Mouse (Mus musculus): Measurements from ENCODE around the gene Nkx2-9.
A peak's percentile ranks its signal among the peaks of the same experiment; 100 is the strongest.

Gene Nkx2-9

DNA sequence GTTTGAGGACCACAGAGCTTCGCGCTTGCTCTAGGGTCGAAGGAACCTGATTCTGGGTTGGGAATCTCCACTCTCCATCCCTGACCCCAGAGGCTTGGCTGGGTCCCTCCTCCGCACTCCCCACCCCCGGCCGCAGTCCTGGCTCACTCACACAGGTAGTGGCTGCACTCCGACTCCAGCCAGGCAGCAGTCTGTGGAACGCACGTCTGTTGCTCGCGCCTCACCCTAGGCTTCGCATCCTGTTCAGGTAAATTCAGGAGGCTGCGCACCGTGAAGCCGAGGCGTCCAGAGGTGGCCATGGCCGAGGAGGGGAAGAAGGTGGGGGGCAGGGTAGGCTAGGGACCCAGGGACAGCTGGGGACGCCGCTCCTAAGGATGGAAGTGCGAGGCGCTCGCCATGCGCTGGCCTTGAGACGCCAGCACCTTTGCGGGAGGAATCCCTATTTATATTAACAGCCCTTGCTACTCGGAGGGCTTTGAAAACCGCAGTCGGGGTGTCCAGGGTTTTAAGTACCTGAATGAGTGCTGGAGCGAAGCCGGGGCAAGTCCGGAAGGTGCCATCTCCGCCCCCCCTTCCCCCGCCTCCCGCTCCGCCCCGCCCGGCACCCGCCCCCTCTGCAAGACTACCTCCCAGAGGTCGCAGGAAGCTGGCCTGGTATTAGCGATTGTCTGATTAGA is at the start of gene Nkx2-9:
TSS of gene Nkx2-9 (minus strand) at position 524 of the 677 bp plus-strand sequence.
- DNase-seq (ENCODE audit: low read depth, low spot score) = no peak

DNA sequence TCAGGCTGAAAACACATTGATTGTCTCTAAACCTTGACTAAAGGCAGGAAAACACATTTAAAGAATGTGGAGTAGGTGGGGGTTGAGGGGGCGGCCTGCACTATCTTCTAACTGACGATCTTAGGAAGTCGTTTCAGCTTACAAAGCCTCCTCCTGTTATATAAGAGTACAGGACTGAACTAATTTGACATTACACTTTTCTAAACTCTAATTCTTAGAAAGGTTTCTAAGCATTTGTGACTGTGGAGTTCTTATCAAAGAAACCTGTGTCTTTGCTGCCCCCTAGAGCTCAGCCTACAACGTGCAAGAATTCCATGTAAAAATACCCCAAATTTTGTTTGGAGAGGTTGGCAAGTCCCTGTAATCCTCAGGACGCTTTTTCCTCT is 24.1 kb upstream of the Nkx2-9 start:
- DNase-seq (ENCODE audit: low read depth, low spot score) = peak; percentile 70

DNA sequence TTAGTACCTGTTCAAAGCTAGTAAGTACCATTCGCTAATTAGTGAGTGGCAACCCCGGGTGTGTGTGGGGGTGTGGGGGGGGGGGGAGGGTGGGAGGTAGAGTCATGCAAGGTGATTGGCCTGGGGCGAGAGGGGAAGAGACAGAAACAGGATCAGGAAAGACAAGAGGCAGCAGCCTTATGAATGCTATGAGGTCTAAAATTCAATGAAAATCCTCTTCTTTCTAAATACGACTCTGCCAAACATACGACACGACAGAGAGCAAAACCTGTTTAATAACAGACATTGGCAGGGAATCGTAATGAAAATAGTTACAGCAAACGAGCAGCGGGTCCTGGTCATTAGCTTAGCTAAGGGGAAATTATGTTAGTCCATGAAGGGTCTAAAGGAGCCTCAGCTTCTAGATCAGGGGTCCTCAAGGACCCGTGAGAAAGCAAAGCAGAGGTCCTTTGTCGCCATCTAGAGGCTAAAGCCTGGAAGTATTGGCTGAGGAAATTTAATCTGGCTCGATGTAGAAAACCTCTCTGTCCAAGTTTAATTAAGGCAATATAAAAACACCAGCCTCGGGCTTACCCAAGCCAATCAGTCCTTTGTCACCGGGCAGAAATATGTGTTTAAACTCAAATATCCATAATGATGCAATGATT is 23.6 kb upstream of the Nkx2-9 start:
- DNase-seq (ENCODE audit: low read depth, low spot score) = peak; percentile 42

DNA sequence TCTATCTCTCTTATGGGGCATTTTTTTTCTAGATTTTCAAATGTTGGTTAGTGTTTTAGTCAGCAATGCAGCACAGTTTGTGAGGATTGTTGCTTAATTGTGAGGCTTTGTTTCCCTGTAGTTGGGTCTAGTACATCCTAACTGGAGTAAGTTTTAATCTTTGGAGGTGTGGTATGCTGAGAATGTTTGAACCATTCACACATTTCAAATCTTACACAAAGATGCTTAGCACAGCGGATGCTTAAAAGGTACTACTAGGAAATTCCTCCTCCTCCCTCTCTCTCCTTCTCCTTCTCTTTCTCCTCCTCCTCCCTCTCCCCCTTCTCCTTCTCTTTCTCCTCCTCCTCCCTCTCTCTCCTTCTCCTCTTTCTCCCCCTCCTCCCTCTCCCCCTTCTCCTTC is 3.0 kb upstream of the Nkx2-9 start:
- no peak for DNase-seq (ENCODE audit: low read depth, low spot score)

DNA sequence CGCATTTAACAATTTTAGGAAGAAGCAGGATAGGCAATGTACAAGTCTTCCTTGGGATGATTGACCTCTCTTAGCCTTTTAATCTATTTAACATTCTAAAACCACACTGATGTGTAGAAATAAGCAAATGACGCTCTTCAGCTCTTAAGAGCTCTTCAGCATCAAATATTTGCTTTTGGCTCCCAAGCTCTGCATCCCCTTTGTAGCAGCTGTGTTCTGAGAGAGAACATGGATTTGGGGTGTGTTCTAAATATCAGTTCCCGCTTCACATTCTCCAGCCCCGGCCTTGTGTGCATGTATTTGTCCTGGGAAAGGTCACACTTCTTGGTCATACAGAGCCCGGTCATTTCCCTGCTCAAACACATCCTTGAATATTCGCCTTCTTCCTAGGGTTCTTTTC is 2.3 kb upstream of the Nkx2-9 start:
- DNase-seq (ENCODE audit: low read depth, low spot score) = no peak

DNA sequence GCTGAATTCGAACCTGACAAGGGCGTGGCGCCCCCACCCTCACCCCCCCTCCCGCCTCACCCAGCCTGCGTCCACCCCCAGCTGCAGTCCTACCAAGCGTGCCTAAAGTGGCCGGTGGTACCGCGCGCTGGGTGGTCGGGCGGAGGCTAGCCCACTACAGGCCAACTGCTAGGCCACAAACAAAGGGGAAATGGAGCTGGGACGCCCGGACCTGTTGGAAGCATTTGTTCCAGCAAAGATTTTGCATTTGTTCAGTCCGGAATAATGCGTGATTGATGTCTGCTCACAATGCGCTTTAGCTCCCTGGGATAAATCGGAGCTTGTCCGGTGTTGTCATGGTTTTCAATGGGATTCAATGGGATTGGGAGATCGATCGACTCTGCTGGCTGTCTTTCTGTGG is 1.4 kb upstream of the Nkx2-9 start:
- no peak for DNase-seq (ENCODE audit: low read depth, low spot score)

DNA sequence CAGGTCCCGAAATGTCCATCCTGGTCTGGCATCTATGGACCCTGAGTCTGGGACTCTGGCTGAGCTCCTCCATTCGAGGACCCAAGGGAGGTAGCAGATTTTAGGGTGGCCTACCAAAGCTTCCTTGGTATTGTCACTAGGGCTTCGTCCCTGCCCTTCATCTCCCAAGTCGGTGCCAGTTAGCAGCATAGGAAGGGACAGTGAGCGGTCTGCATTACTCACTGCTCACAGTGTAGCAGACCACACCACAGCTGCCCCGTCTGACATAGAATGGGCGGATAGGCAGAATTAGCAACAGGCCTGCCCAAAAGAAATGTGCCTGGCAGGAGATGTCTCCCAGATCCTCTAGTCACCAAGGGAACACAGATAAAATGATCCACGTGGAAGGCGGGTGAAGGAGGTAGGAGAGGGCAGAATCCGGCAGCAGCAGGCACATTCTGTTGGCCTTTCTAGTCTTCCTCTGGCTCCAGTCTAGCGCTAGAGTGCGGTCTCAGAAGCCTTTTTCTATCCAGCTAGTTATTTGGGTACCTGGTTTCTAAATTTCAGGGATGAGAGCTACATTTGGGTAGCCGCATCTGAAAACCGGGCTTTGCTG is 929 bp upstream of the Nkx2-9 start:
- no peak for DNase-seq (ENCODE audit: low read depth, low spot score)

DNA sequence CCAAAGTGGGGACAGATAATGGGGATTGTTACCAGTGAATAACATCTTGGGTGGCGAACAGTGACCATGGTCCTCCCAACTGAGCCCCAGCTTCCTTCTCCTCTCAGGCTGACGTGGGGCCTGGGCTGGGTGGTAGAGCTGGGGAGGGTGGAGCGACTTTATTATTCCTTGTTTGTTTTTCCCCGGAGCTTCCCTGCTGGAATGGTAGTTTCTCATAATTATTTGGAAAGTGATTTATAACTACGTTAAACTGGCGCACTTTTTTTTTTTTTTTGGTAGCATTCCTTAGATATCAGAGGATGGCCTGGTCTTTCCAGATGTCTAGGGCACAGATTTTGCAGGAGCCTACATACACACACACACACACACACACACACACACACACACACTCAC is 350 bp upstream of the Nkx2-9 start:
- no peak for DNase-seq (ENCODE audit: low read depth, low spot score)

DNA sequence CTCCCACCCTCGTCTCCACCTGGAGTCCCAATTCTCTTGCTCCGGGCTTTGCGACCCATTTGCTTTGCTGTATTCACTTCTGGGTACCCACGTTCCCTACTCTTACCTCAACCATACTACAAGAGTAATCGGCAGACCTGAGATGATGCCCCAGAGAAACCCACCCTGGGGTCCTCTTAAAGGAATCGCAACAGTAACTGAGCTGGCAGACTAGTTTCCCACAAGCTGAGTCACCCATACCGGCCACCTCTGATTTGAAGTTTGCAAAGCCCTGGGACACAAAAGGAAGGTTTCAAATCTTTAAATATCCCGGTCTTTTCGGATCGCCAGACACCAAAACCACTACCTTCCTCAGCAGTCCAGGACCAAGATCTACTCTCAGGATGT is 742 bp downstream of the Nkx2-9 start:
- DNase-seq (ENCODE audit: low read depth, low spot score) = no peak

DNA sequence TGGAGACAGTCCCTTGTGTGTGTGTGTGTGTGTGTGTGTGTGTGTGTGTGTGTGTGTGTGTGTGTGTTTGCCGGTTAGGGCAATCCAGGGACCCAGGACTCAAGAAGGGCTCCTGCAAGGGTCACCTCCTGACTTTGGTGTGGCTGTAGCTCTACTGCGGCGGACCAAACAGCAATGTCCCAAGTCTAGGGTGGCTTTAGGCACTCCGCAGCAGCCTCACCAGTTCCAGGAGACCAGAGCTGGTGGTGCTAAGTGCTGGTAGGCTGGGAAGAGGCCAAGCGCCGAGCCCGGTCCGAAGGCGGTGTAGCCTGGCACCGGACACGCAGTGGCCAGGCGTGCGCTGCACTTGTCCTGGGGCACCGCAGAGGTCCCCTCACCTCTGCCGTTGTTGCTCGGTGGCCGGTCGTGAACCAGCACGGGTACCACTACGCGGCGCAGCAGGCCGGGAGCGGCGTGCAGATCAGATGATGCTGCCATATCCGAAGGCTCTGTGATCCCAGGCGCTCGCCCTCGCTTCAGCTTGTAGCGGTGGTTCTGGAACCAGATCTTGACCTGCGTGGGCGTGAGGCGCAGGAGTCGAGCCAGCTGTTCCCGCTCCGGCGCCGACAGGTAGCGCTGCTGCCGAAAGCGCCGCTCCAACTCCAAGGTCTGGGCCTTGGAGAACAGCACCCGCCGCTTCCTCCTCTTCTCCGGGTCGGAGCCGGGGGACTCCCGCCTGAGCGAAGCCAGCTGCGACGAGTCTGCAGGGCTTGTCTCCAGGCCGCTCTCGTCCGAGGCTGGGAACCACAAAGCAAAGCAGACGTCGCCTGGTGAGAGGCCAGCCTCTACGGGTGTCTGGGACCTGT is 1.4 kb downstream of the Nkx2-9 start:
- no peak for DNase-seq (ENCODE audit: low read depth, low spot score)

DNA sequence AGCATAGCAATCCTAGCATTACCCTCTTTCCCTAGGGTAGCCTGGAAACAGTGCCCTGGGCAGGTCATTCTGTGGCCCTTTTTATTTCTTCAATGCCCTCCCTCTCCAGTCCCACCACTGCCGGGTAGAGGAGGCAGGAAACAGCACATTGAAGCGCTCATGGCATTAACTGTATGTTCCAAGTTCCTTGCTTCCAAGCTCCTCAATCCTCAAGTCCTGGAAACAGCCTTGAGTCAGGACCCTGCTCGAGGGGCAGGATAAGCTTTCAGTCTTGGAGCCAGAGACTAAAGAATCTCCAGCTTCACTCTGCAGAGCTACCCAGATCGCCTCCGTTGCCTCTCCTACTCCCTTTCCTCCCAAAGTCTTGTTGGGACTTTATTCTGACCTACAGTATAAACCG is 2.2 kb downstream of the Nkx2-9 start:
- no peak for DNase-seq (ENCODE audit: low read depth, low spot score)

DNA sequence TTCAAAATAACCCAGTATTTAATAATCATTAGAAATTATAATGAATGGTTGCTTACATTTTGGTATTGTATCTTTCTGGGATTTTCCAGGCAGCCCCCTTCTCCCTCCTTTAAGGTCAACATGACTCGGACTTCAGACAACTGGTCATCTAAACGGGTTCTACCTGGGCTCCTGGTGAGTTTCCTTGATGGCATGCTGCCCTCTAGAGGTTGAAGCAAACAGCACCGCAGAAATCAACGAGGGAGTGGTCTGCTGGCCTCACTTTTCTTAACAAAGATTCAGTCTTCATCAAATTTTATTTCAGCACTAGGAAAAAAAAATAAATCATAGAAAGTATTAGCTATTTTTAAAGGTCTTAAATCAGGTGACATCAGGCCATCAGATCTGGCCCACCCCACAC is 21.4 kb downstream of the Nkx2-9 start:
- DNase-seq (ENCODE audit: low read depth, low spot score) = peak; percentile 37

DNA sequence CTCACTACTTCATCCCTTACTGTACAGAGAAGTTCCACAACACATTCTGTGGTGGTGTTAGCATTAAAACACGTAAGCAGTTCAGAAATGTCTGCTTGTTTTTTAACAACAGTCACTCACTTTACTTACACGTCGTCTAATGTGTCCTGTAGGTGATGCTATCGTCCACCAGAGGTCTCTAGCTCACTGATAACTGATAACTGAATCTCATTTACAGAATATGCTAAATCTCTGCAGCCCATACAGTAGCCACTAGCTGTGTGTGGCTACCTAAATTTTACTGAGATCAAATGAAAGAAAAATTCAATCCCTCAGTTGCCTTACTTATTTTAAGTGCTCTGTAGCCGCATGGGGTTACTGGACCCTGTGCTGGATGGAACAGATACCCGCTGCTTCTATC is 25.3 kb downstream of the Nkx2-9 start:
- peak; percentile 70 for DNase-seq (ENCODE audit: low read depth, low spot score)

Measured in 3T3-L1 (cell line).